Mouse (Mus musculus) thymus, adult 2 months (tissue): ENCODE data around the gene Atp6v0d1. TPM values are rescaled to one million over a fixed set of nuclear protein-coding genes. Genes with fewer than 3 reads are reported as not detected.

Source experiments
- DNase-seq: peaks from one replicate; pipeline ENCODE4 v3.0.0; 2021
- H3K27ac ChIP-seq: fragments of 200-500 bp; 2 replicates; pipeline ENCODE4 v1.5.1; 2012; ENCODE audit warnings: low read length, control low read depth; ENCODE audit not compliant: control insufficient read depth, insufficient read depth
- H3K27me3 ChIP-seq: fragments of 200-500 bp; 2 replicates; pipeline ENCODE4 v1.6.1; 2012; ENCODE audit warnings: mild to moderate bottlenecking, low read length, moderate library complexity, mixed read lengths; ENCODE audit not compliant: control insufficient read depth, insufficient read depth
- H3K36me3 ChIP-seq: fragments of 200-500 bp; 2 replicates; pipeline ENCODE4 v1.6.1; 2012; ENCODE audit warnings: mild to moderate bottlenecking, low read length, moderate library complexity; ENCODE audit not compliant: control insufficient read depth, insufficient read depth
- H3K4me1 ChIP-seq: fragments of 200-500 bp; replicated peaks from 2 replicates; pipeline ENCODE4 v1.6.1; 2012; ENCODE audit warnings: low read length; ENCODE audit not compliant: control insufficient read depth, insufficient read depth
- H3K4me3 ChIP-seq: fragments of 200-500 bp; 2 replicates; pipeline ENCODE4 v1.5.1; 2012; ENCODE audit warnings: mild to moderate bottlenecking, low read length, control low read depth, moderate library complexity; ENCODE audit not compliant: control insufficient read depth, insufficient read depth
- CTCF ChIP-seq: fragments of 200-500 bp; IDR thresholded peaks from 2 replicates; pipeline ENCODE4 v1.5.1; 2012; ENCODE audit warnings: mild to moderate bottlenecking, control low read depth, low read length, moderate library complexity, borderline replicate concordance; ENCODE audit not compliant: control insufficient read depth, poor library complexity, insufficient read depth; ENCODE audit errors: extremely low read depth
- POLR2A ChIP-seq: fragments of 200-500 bp; IDR thresholded peaks from 2 replicates; pipeline ENCODE4 v1.6.1; 2012; ENCODE audit warnings: mild to moderate bottlenecking, low read length, control low read depth, moderate library complexity; ENCODE audit not compliant: control insufficient read depth, poor library complexity, insufficient read depth; ENCODE audit errors: extremely low read depth
- WGBS: fragments of 180-500 bp; shearing (Covaris S2); methylation state at CpG from one replicate; pipeline ENCODE4 v1.1.7; 2018; 5-methylcytosine and 5-hydroxymethylcytosine counted together
- polyA plus RNA-seq: library from polyadenylated mRNA; depleted of rRNA; stranded (reverse); fragments of >200 nt; gene quantifications from 2 replicates; pipeline ENCODE4 v1.2.3, GENCODE M21; 2012

Gene Atp6v0d1
- polyA plus RNA-seq, 1 experiment: 112 TPM

GRCm38 (mm10) chr8:105601301-105601700, 35.5 kb upstream of the Atp6v0d1 start:
- Histone ChIP-seq H3K4me1 (peaks cover 15% of the 10 kb centered on the region), H3K27ac (no peak overlapping the region), H3K4me3 (no peak overlapping the region), H3K27me3 (no peaks in the 10 kb centered on the region), H3K36me3 (no peaks in the 10 kb centered on the region)
- DNase-seq: no peak
- TF ChIP-seq CTCF (no peak), POLR2A (no peak)
- 90% methylated on average over 5 of the region's 5 CpGs for WGBS

- H3K4me1 ChIP-seq: peaks cover 10% of the 10 kb centered on the region
- no peaks in the 10 kb centered on the region for H3K27me3 ChIP-seq
- no peak overlapping the region for H3K4me3 ChIP-seq
- DNase-seq: no peak
- WGBS: 97% methylated on average over 6 of the region's 6 CpGs
- H3K27ac ChIP-seq: no peak overlapping the region
- TF ChIP-seq CTCF (no peak), POLR2A (no peak)
- no peaks in the 10 kb centered on the region for H3K36me3 ChIP-seq
Measured at GRCm38 (mm10) chr8:105598777-105599176, 32.9 kb upstream of the Atp6v0d1 start.

GRCm38 (mm10) chr8:105596362-105597034, 30.7 kb upstream of the Atp6v0d1 start:
- peak; percentile 83 for DNase-seq
- H3K27ac ChIP-seq: no peak overlapping the region
- H3K4me3 ChIP-seq: peak overlapping the region; percentile 47
- no peaks in the 10 kb centered on the region for H3K36me3 ChIP-seq
- 3% methylated on average over 14 of the region's 14 CpGs for WGBS
- no peaks in the 10 kb centered on the region for H3K27me3 ChIP-seq
- peaks cover 13% of the 10 kb centered on the region for H3K4me1 ChIP-seq
- TF ChIP-seq CTCF: peak; percentile 95
- TF ChIP-seq POLR2A: 0 out of 2 replicates have a peak, but pooled peaks have one; percentile 17

GRCm38 (mm10) chr8:105594451-105595242, 28.8 kb upstream of the Atp6v0d1 start:
- Histone ChIP-seq H3K27ac (no peak overlapping the region; the same call in 1 of the 2 replicates), H3K4me1 (peaks cover 13% of the 10 kb centered on the region), H3K36me3 (no peaks in the 10 kb centered on the region), H3K4me3 (no peak overlapping the region), H3K27me3 (no peaks in the 10 kb centered on the region)
- WGBS: 91% methylated on average over 18 of the region's 18 CpGs
- TF ChIP-seq POLR2A: no peak
- no peak for TF ChIP-seq CTCF
- no peak for DNase-seq

GRCm38 (mm10) chr8:105593859-105594258, 28.0 kb upstream of the Atp6v0d1 start:
- no peak for TF ChIP-seq CTCF
- no peak for TF ChIP-seq POLR2A
- H3K27me3 ChIP-seq: no peaks in the 10 kb centered on the region
- no peak overlapping the region for H3K4me3 ChIP-seq
- no peak for DNase-seq
- no peak overlapping the region; the same call in 1 of the 2 replicates for H3K27ac ChIP-seq
- 88% methylated on average over 15 of the region's 15 CpGs for WGBS
- H3K4me1 ChIP-seq: peaks cover 13% of the 10 kb centered on the region
- H3K36me3 ChIP-seq: no peaks in the 10 kb centered on the region

- Histone ChIP-seq H3K36me3 (no peaks in the 10 kb centered on the region), H3K4me3 (no peak overlapping the region), H3K4me1 (peaks cover 13% of the 10 kb centered on the region), H3K27ac (no peak overlapping the region), H3K27me3 (no peaks in the 10 kb centered on the region)
- TF ChIP-seq POLR2A: no peak
- TF ChIP-seq CTCF: no peak
- 97% methylated on average over 2 of the region's 2 CpGs for WGBS
- DNase-seq: no peak
Measured at GRCm38 (mm10) chr8:105592431-105592830, 26.6 kb upstream of the Atp6v0d1 start.
